Mouse (Mus musculus) cortical plate, adult 2 months (tissue): ENCODE results near the gene Maml3.

Experiments used
- CTCF ChIP-seq: fragments of 200-500 bp; IDR thresholded peaks from 2 replicates; pipeline ENCODE4 v1.5.1; 2011; ENCODE audit warnings: mild to moderate bottlenecking, control low read depth, low read length; ENCODE audit not compliant: insufficient read depth; ENCODE audit errors: extremely low read depth
- POLR2A ChIP-seq: fragments of 200-500 bp; IDR thresholded peaks from 2 replicates; pipeline ENCODE4 v1.6.1; 2011; ENCODE audit warnings: mild to moderate bottlenecking, low read length, control low read depth; ENCODE audit not compliant: insufficient read depth; ENCODE audit errors: extremely low read depth

DNA sequence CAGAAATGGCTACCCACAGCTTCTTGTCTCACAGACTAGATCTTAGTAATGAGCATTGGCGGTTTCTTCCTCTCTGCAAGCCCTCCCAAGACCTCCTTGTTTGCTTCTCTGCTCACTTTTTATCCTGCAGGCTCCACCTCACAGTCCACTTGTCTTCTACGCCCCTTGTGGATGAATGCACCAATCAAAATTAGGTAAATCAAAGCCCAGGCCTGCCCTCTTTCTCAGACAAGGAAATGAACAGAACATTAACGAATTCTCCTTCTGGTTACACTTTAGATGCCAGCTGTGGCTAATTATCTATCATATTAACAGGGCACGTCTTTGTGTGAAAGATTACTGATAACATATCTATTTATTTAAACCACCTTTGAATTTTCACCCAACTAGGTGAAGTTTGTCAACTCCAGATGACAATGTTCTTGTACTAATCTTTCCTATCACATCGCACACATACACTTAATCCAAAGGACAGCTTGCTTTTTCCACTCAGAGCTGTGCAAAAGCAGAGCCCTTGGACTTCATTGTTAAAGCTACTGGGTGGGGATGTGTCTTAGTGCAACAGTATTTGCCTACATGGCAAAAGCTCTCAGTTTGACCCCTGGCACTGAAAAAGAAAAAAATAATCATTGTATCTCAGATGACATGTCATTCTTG, 266.1 kb downstream of the Maml3 start:
- TF ChIP-seq CTCF (no peak), POLR2A (no peak)
